Mouse (Mus musculus) heart, adult 8-10 months (tissue): ENCODE data around the gene Dnah6. TPM values are rescaled to one million over a fixed set of nuclear protein-coding genes. Genes with fewer than 3 reads are reported as not detected.

Experiments used
- total RNA-seq, 4 experiments: library from RNA; stranded (reverse); gene quantifications; 2 replicates each; pipeline ENCODE4 v1.2.4; 2022

The Dnah6 gene
- total RNA-seq, 4 experiments from 2014 or later: 0.03 to 0.14 (median 0.08) TPM

Other genes starting within 250 kb of the Dnah6 start
- gene Suclg1, start 26.7 kb upstream of the Dnah6 start, total RNA-seq: 100 to 1,000 TPM; 478 to 547 (median 493) TPM
- not detected for gene 4931417E11Rik, start 248.0 kb upstream of the Dnah6 start, total RNA-seq